Mouse (Mus musculus): ENCODE data around the gene Dock1.

DNA sequence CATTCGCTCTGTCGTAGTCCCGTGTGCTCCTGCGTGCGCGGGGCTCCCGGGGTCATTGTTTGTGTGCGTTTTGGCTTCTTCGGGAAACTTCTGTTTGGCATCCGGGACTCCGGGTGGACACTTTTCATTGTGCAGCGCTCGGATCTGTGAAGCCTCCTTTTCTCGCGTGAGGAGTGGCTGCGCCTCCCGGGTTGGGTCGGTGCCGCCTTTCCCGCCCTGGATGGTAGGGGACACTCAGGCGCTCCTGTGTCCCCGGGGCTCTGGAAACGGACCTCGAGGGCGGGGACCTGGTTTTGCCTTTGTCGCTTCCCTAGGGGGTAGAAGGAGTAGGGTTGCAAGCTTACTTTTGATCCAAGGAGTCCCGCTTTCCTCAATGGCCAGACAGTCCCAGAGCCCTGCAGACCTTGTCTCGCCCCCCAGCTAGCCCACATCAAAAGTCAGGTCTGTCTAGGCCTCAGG, 578 bp downstream of the Dock1 start:
- TF ChIP-seq POLR2A (IDR thresholded peaks at IDR 0.05; ENCODE audit: low read depth, low read length) (no peak), CTCF (IDR thresholded peaks at IDR 0.05; ENCODE audit: extremely low read depth, insufficient read depth, insufficient read length, insufficient replicate concordance) (no peak)

All from spleen, adult 2 months (tissue).